Mouse (Mus musculus): Measurements from ENCODE around the gene Tbc1d9b. TPM values are rescaled to one million over a fixed set of nuclear protein-coding genes. Genes with fewer than 3 reads are reported as not detected.
A peak's percentile ranks its signal among the peaks of the same experiment; 100 is the strongest.

Gene Tbc1d9b
- polyA plus RNA-seq, 1 experiment from 2014 or later = 9.1 TPM

GRCm38 (mm10) chr11:50198916-50199315 is 67.7 kb downstream of the Tbc1d9b start:
- Histone ChIP-seq H3K36me3 (replicated peaks; ENCODE audit: insufficient read depth, low read length) (peaks cover 55% of the 10 kb centered on the region), H3K4me3 (ENCODE audit: low read depth, low read length) (no peak overlapping the region), H3K4me1 (ENCODE audit: insufficient read depth) (peaks cover 21% of the 10 kb centered on the region; the same call in 1 of the 2 replicates), H3K4me2 (ENCODE audit: low read depth, low read length) (no peak overlapping the region), H3K9me3 (ENCODE audit: low read length) (no peaks in the 10 kb centered on the region), H3K9ac (replicated peaks) (no peak overlapping the region), H3K27me3 (ENCODE audit: insufficient read depth, low read length) (no peaks in the 10 kb centered on the region), H3K27ac (ENCODE audit: low read depth) (no peak overlapping the region)
- TF ChIP-seq EP300 (IDR thresholded peaks at IDR 0.05; ENCODE audit: low read depth) = no peak
- no peak for TF ChIP-seq CTCF (IDR thresholded peaks at IDR 0.05; ENCODE audit: low read depth)
- WGBS (ENCODE audit: insufficient replicate concordance) = 80% methylated on average over 2 of the region's 2 CpGs
- DNase-seq (no peak), ATAC-seq (no peak)

GRCm38 (mm10) chr11:50200613-50201012 is 69.4 kb downstream of the Tbc1d9b start:
- Histone ChIP-seq H3K4me1 (ENCODE audit: insufficient read depth) (peaks cover 19% of the 10 kb centered on the region), H3K9ac (replicated peaks) (no peak overlapping the region), H3K27ac (ENCODE audit: low read depth) (peak overlapping the region; percentile 75), H3K4me2 (ENCODE audit: low read depth, low read length) (no peak overlapping the region), H3K9me3 (ENCODE audit: low read length) (no peaks in the 10 kb centered on the region), H3K36me3 (replicated peaks; ENCODE audit: insufficient read depth, low read length) (peaks cover 72% of the 10 kb centered on the region), H3K27me3 (ENCODE audit: insufficient read depth, low read length) (no peaks in the 10 kb centered on the region), H3K4me3 (ENCODE audit: low read depth, low read length) (no peak overlapping the region)
- ATAC-seq (peak; percentile 39), DNase-seq (peak; percentile 78)
- 54% methylated on average over 8 of the region's 8 CpGs for WGBS (ENCODE audit: insufficient replicate concordance)
- TF ChIP-seq EP300 (IDR thresholded peaks at IDR 0.05; ENCODE audit: low read depth) = no peak
- no peak for TF ChIP-seq CTCF (IDR thresholded peaks at IDR 0.05; ENCODE audit: low read depth)

GRCm38 (mm10) chr11:50201590-50201989 is 70.4 kb downstream of the Tbc1d9b start:
- Histone ChIP-seq H3K4me2 (ENCODE audit: low read depth, low read length) (no peak overlapping the region), H3K4me3 (ENCODE audit: low read depth, low read length) (no peak overlapping the region), H3K27ac (ENCODE audit: low read depth) (peak overlapping the region; percentile 75), H3K4me1 (ENCODE audit: insufficient read depth) (peaks cover 21% of the 10 kb centered on the region), H3K9me3 (ENCODE audit: low read length) (no peaks in the 10 kb centered on the region), H3K9ac (replicated peaks) (no peak overlapping the region), H3K36me3 (replicated peaks; ENCODE audit: insufficient read depth, low read length) (peaks cover 82% of the 10 kb centered on the region), H3K27me3 (ENCODE audit: insufficient read depth, low read length) (no peaks in the 10 kb centered on the region)
- DNase-seq (no peak), ATAC-seq (peak; percentile 47)
- TF ChIP-seq EP300 (IDR thresholded peaks at IDR 0.05; ENCODE audit: low read depth) = 0 out of 2 replicates have a peak, but pooled peaks have one; percentile 7
- TF ChIP-seq CTCF (IDR thresholded peaks at IDR 0.05; ENCODE audit: low read depth) = no peak
- WGBS (ENCODE audit: insufficient replicate concordance) = 74% methylated on average over 3 of the region's 3 CpGs

- no peak for DNase-seq
- no peak overlapping the region for H3K4me3 ChIP-seq (ENCODE audit: low read depth, low read length)
Observed at GRCm38 (mm10) chr11:50203302-50203827, 72.2 kb downstream of the Tbc1d9b start.

GRCm38 (mm10) chr11:50205434-50205833 is 74.2 kb downstream of the Tbc1d9b start:
- 82% methylated on average over 3 of the region's 3 CpGs for WGBS (ENCODE audit: insufficient replicate concordance)
- DNase-seq = no peak
- Histone ChIP-seq H3K9me3 (ENCODE audit: low read length) (no peaks in the 10 kb centered on the region), H3K36me3 (replicated peaks; ENCODE audit: insufficient read depth, low read length) (peaks cover 80% of the 10 kb centered on the region), H3K9ac (replicated peaks) (no peak overlapping the region), H3K4me3 (ENCODE audit: low read depth, low read length) (no peak overlapping the region), H3K4me2 (ENCODE audit: low read depth, low read length) (no peak overlapping the region), H3K4me1 (ENCODE audit: insufficient read depth) (peaks cover 25% of the 10 kb centered on the region), H3K27me3 (ENCODE audit: insufficient read depth, low read length) (no peaks in the 10 kb centered on the region), H3K27ac (ENCODE audit: low read depth) (peak overlapping the region; percentile 44)
- TF ChIP-seq CTCF (IDR thresholded peaks at IDR 0.05; ENCODE audit: low read depth) (no peak), EP300 (IDR thresholded peaks at IDR 0.05; ENCODE audit: low read depth) (no peak)
- no peak for ATAC-seq

More at GRCm38 (mm10) chr11:50203302-50203827, 72.2 kb downstream of the Tbc1d9b start:
- no peaks in the 10 kb centered on the region for H3K9me3 ChIP-seq (ENCODE audit: low read length)
- peaks cover 94% of the 10 kb centered on the region for H3K36me3 ChIP-seq (replicated peaks; ENCODE audit: insufficient read depth, low read length)
- peak; percentile 14; the same call in 1 of the 2 replicates for ATAC-seq
- no peak overlapping the region for H3K9ac ChIP-seq (replicated peaks)
- peak overlapping the region; percentile 55; the same call in 1 of the 2 replicates for H3K27ac ChIP-seq (ENCODE audit: low read depth)
- no peaks in the 10 kb centered on the region for H3K27me3 ChIP-seq (ENCODE audit: insufficient read depth, low read length)
- H3K4me2 ChIP-seq (ENCODE audit: low read depth, low read length) = no peak overlapping the region
- WGBS (ENCODE audit: insufficient replicate concordance) = 80% methylated on average over 9 of the region's 9 CpGs
- TF ChIP-seq EP300 (IDR thresholded peaks at IDR 0.05; ENCODE audit: low read depth) (no peak), CTCF (IDR thresholded peaks at IDR 0.05; ENCODE audit: low read depth) (no peak)
- H3K4me1 ChIP-seq (ENCODE audit: insufficient read depth) = peaks cover 21% of the 10 kb centered on the region

GRCm38 (mm10) chr11:50206037-50206436 is 74.8 kb downstream of the Tbc1d9b start:
- no peak for DNase-seq
- peak overlapping the region; percentile 44; the same call in 1 of the 2 replicates for H3K27ac ChIP-seq (ENCODE audit: low read depth)
- no peak overlapping the region for H3K4me2 ChIP-seq (ENCODE audit: low read depth, low read length)
- no peak overlapping the region for H3K4me3 ChIP-seq (ENCODE audit: low read depth, low read length)
- peaks cover 74% of the 10 kb centered on the region for H3K36me3 ChIP-seq (replicated peaks; ENCODE audit: insufficient read depth, low read length)
- H3K9ac ChIP-seq (replicated peaks) = no peak overlapping the region
- H3K4me1 ChIP-seq (ENCODE audit: insufficient read depth) = peaks cover 28% of the 10 kb centered on the region
- TF ChIP-seq CTCF (IDR thresholded peaks at IDR 0.05; ENCODE audit: low read depth) (no peak), EP300 (IDR thresholded peaks at IDR 0.05; ENCODE audit: low read depth) (no peak)
- H3K9me3 ChIP-seq (ENCODE audit: low read length) = no peaks in the 10 kb centered on the region
- no peak for ATAC-seq
- WGBS (ENCODE audit: insufficient replicate concordance) = 77% methylated on average over 2 of the region's 2 CpGs
- no peaks in the 10 kb centered on the region for H3K27me3 ChIP-seq (ENCODE audit: insufficient read depth, low read length)

Data from liver, postnatal 0 days (tissue).